Mouse (Mus musculus): ENCODE results near the gene Platr17. TPM values are rescaled to one million over a fixed set of nuclear protein-coding genes. Genes with fewer than 3 reads are reported as not detected.
"Not testable (repeated sequence)": the region's sequence is repeated elsewhere in the genome, so short reads cannot be mapped to it uniquely, and the experiment has no call there.

The Platr17 gene
- total RNA-seq (2015): 0.17 and 0.37 TPM in 2 replicates
- total RNA-seq (2017): 0.29 and 1.4 TPM in 2 replicates

DNA sequence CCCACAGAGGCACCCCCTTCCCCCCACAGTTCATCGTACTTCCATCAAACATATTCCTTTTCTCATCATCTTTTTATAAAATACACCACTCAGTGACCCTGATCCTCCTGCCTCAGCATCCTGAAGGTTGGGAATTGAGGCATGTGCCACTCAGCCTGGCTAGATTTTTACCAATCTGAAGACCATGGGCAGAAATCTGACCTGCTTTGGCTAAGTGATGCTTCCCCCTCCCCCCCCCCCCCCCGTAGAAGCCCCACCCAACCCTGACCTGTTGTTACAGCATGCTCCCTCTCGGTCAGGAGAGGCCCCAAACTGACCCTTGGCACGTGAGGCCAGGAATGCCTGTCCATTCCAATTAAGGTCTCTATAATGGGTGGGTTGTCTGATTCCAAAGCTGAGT, at the start of gene Platr17:
TSS of gene Platr17 (plus strand) at position 301 of the 400 bp plus-strand sequence.
- ATAC-seq (replicated peaks; ENCODE audit: poor library complexity): not testable (repeated sequence)

DNA sequence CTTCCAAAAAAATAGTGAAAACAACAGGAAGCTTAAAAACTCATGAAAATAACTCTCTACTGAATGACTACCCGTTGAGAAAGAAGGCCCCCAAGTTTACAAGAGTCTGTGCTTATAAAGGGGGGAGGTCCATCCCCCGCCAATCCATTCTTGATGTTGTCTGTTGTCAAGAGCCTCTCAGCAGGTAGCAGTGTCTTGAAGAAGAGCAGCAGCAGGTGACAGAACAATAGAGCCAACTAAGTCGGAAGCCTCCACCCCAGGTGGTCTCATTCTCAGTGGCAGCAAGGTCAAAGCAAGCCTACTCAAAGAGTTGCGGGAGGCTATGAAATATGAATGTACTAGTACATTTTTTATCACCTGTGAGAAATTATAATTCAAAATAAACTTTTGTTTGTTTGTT, 47.1 kb upstream of the Platr17 start:
- ATAC-seq (replicated peaks; ENCODE audit: poor library complexity): no peak

DNA sequence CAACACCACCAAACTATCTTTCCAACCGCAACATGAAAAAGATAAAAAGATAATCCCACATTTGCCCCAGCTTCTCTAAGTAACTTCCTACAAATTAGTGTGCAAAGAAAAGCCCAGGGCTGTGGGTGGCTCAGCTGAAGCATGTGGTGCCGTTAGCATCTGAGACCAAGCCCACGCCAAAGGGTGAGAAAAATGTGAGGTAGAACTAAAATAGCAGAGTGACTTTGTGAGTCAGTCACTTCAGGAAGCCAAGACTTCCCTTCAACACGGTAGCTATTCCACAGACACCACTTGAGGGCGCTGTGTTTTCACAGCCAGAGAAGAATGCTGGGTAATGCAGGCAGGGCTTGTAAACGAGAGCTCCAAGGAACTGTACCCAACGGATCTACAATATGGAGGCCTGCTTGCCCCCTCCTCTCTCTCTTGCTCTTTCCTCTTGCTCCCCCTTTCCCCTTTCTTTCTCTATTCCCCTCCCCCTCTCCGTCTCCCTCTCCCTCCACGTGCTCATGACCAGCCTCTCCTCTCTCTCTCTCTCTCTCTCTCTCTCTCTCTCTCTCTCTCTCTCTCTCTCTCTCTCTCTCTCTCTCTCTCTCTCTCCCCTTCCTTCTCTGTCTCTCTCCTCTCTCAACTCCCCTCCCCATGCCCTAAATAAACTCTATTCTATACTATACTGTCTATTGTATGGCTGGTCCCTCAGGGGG, 39.5 kb upstream of the Platr17 start:
- peak; percentile 100 for ATAC-seq (replicated peaks; ENCODE audit: poor library complexity)

DNA sequence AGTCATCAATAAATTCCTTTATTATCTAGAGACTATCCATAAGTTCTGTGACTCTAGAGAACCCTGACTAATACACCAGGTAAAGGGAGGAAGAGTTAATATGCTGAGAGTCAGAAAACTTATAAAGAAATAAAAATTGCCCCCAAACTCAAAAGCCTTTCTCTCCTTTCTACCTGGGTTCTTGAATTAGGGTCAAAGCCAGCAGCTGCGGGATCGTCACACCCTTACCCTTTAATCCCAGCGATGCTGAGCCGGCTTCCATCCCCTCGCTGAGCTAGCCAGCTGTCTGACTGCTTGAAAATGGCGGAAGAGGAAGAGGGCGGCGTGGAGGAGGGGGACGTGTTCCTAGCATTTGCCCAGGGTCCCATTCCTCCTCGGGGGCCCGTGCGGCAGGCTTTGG, 31.4 kb upstream of the Platr17 start, which contains the start of gene Gm7029:
TSS of gene Gm7029 (plus strand) at position 301 of the 400 bp plus-strand sequence.
- ATAC-seq (replicated peaks; ENCODE audit: poor library complexity): not testable (repeated sequence)

DNA sequence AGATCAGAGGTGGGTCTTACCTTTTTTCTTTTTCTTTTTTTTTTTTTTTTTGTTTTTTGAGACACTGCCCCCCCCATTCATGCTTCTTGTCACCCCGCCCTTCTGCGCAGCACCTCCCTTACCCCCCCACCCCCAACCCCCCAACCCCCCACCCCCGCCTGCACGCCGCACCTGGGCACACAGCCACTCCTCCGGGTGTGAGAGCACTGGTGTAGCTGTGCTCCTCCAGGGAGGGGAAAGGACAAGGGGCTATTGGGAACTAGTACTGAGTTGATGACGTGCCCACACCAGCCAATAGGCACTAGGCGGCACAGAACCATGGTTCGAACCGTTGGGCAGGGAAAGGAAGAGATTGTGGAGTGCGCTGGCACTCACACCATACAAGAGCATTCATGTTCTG, 30.5 kb upstream of the Platr17 start:
- no peak for ATAC-seq (replicated peaks; ENCODE audit: poor library complexity)

DNA sequence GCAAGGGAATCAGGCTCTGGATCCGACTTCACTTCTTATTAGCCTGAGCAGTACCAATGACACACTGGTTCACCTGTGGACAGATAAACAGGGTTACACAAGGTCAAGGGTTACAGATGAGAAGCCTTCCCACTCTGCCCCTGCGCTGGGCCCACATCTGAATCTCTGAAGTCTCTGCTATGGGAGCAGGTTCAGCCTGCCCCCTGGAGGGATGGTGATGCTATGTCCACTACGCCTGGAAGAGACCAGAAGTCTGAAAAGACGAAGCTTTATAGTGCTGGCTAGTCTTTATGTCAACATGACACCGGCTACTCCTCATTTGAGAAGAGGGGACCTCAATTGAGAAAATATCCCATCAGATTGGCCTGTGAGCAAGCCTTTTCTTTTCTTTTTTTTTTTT, 29.1 kb upstream of the Platr17 start:
- peak; percentile 64 for ATAC-seq (replicated peaks; ENCODE audit: poor library complexity)

DNA sequence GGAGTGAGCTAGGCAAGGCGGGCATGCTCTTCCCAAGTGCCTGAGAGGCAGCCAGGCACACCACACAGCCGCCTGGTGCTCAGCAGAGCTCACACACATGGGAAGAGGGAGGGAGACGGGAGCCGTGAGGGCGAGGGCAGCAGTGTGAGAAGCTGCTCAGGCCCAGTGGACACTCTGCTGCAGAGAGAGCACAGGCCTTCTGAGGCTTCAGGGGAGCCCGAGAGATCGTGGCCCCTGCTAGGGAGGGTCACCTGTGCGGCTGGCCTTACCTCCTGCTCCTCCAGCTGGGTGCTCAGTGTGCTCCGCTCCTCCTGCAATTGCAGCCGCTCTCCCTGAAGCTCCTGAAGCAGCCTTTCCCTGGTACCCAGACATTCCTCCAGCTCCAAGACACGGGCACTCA, 20.6 kb upstream of the Platr17 start:
- not testable (repeated sequence) for ATAC-seq (replicated peaks; ENCODE audit: poor library complexity)

DNA sequence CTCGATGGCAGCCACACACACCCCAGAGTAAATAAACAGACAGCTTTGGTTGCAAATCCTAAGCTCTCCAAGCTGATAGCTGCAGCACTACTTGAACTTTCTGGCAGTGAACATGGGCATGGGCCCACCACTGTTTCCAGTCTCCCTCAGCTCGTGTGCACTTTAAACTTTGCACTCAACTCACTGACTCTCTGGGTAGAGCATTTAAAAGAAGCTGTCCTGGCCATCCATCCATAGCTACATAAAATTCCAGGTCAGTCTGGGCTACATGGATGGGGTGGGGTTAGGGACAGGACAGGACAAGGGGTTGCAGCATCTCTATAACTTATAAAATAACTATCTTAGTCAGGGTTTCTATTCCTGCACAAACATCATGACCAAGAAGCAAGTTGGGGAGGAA, 17.1 kb upstream of the Platr17 start:
- not testable (repeated sequence) for ATAC-seq (replicated peaks; ENCODE audit: poor library complexity)

DNA sequence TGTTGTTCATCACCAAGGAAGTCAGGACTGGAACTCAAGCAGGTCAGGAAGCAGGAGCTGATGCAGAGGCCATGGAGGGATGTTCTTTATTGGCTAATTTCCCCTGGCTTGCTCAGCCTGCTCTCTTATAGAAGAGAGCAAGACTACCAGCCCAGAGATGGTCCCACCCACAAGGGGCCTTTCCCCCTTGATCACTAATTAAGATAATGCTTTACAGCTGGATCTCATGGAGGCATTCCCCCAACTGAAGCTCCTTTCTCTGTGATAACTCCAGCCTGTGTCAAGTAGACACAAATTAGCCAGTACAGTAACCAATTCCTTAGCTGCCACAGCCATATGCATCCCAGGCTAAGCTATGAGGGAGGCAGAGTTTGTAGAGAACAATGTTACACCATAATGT, 16.7 kb upstream of the Platr17 start:
- ATAC-seq (replicated peaks; ENCODE audit: poor library complexity): not testable (repeated sequence)

DNA sequence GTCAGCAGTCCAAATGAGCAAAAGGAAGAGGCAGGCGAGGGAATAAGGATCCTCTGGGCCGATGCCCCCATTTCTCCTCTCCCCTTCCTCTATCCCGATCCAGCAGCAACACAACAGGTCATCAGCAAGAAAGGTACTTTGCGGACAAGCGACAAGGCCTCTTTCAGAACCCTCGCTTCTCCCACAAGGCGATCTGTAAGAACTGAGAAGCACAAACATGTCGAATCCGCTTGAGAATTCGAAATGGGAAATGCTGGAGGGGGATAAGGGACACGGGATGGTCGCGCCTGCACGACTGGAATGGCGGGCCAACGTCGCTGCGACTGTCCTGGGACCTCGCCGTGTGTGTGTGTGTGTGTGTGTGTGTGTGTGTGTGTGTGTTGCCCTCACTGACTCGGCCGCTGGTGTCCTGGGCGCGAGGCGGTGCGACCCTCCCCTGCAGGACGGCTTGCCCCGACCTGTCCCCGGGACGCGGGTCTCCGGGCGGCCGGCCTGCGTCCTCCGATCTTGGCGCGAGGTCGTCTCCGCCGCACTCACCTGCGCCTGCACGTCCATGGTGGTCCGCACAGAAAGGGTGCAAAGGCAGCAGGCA, 14.9 kb upstream of the Platr17 start:
- ATAC-seq (replicated peaks; ENCODE audit: poor library complexity): not testable (repeated sequence)

DNA sequence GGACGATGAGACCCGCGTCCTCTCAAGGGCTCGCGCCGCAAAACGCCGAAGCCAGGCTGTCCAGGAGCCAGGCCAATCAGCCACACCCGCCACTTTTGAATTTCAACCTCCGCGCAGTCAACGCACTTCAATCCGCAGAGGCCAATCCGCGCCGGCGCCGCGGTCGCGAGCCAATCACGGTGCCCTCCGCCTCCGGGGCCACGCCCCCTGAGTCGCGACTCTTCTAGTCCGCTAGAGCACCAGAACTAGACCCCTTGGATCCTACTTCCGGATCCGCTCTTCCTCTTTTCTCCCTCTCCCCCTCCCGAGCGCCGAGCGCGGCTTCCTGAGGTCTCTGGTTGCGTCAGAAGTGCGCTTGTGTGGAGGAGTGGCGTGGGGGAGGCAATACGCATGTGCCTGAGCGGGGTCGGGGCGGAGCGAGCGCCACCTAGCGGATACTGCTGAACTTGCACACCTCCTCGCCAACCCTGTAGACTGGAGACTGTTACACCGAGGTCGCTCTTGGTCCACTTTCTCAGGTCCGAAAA, 14.3 kb upstream of the Platr17 start, which contains the start of gene Kifc1:
TSS of gene Kifc1 (minus strand) at position 129 of the 527 bp plus-strand sequence.
- peak; percentile 99 for ATAC-seq (replicated peaks; ENCODE audit: poor library complexity)

DNA sequence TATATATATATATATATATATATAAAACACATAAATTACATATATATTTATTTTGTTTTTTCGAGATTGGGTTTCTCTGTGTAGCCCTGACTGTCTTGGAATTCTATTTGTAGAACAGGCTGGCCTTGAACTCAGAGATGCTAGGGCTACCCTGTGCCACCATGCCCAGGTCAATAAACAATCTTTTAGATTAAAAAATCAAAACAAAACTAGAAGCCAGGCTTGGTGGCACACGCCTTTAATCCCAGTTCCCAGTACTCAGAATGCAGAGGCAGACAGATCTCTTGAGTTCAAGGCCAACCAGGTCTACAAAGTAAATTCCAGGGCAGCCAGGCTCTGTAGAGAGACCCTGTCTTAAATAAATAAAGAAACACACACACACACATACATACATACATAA, 13.6 kb upstream of the Platr17 start:
- ATAC-seq (replicated peaks; ENCODE audit: poor library complexity): no peak

DNA sequence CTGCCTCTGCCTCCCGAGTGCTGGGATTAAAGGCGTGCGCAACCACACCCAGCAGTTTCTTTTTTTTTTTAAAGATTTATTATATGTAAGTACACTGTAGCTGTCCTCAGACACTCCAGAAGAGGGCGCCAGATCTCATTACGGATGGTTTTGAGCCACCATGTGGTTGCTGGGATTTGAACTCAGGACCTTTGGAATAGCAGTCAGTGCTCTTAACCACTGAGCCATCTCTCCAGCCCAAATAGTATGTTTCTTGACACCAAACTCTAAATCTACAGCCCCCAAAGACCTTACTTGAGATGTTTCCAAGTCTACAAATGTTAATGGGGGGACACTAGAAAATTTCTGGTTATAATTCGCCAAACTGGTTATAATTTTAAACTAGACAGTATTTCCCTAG, 13.0 kb upstream of the Platr17 start:
- not testable (repeated sequence) for ATAC-seq (replicated peaks; ENCODE audit: poor library complexity)

DNA sequence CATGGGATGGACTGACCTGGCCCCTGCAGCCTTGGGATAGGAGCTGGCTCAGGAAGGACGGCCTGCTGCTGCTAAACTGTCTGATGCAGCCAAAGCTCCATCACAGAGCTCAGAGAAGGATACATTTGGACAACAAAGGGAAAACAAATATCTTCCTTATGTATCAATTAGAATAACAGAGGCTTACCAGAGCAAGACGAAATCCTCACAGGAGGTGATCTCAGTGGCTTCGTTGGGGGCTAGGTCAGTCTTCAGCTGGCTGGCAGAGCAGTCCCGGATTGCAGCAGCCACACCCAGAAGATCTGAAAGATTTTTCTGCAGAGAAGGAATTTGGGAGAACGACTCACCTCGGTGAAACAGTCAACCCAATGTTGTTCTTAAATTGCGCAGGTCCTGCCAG, 12.5 kb upstream of the Platr17 start:
- ATAC-seq (replicated peaks; ENCODE audit: poor library complexity): no peak

DNA sequence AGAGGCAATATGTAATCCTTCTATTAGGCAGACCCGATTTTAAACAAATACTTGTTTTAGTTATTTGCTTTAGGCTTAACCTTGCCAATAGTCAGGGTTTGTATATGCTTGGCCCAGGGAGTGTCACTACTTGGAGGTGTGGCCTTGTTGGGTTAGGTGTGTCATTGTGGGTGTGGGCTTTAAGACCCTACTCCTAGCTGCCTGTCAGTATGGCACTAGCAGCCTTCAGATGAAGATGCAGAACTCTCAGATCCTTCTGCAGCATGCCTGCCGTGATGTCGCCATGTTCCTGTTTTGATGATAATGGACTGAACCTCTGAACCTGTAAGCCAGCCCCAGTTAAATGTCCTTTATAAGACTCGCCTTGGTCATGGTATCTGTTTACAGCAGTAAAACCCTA, 11.9 kb upstream of the Platr17 start:
- not testable (repeated sequence) for ATAC-seq (replicated peaks; ENCODE audit: poor library complexity)

DNA sequence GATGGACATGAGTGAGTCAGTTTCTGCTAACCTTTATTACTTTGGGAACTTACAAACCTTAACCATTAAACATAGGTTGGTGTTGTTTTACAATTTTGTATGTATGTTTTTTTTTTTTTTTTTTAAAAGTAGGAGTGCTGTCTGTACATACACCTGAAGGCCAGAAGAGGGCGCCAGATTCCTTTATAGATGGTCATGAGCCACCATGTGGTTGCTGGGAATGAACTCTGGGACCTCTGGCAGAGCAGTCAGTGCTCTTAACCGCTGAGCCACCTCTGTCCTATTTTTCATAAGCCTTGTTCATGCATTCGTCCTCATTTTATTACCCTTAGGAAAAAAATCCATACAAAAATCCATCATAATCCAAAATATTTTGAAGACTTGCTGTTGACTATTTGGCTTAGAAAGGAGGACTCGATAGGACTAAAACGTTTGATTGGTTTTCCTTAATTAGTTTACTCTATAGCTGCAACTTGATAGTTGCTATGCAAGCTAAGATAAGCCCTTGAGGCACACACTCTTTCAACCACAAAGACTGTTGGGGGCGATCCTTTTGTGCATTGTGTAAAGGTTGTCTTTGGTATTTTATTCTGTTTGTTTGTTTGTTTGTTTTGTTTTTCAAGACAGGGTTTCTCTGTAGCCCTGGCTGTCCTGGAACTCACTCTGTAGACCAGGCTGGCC, 7.7 kb upstream of the Platr17 start:
- ATAC-seq (replicated peaks; ENCODE audit: poor library complexity): peak; percentile 62

DNA sequence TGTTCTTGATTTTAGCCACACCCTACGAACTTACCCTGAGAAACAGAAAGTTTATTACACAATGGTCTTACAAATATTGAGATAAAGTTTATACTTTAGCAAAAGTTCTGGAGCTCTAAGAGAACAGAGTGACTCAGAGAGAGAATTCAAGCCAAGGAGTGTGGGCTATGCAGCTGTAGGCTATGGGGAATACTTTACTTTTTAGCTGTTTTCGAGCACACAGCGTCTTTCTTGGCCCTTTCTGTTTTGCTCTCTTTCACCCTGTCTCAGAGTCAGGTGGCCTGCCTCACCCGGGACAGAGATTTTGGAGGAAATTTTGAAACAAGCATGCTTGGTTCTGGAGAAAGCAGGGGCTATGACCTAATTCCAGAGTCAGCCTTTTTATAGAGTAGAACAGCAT, 6.7 kb upstream of the Platr17 start:
- not testable (repeated sequence) for ATAC-seq (replicated peaks; ENCODE audit: poor library complexity)

DNA sequence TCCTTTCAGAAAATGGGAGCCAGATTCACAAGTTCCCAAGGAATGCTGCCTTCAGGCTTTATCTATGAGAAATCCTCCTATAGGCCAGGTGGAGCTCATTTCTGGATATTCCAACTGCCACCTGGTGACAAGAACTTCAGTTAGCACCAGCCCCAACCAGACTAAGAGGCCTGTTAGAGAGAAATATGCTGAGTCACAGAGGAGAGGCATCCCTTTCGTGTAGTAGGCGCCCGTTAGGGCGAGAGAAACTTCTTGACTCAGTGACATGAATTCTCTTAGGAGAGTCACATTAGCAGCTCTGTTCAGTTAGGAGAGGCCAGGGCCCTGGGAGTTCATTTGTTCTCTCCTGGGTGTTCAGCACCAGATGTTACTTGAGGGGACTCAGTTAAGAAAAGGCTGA, 5.3 kb upstream of the Platr17 start:
- ATAC-seq (replicated peaks; ENCODE audit: poor library complexity): peak; percentile 63

DNA sequence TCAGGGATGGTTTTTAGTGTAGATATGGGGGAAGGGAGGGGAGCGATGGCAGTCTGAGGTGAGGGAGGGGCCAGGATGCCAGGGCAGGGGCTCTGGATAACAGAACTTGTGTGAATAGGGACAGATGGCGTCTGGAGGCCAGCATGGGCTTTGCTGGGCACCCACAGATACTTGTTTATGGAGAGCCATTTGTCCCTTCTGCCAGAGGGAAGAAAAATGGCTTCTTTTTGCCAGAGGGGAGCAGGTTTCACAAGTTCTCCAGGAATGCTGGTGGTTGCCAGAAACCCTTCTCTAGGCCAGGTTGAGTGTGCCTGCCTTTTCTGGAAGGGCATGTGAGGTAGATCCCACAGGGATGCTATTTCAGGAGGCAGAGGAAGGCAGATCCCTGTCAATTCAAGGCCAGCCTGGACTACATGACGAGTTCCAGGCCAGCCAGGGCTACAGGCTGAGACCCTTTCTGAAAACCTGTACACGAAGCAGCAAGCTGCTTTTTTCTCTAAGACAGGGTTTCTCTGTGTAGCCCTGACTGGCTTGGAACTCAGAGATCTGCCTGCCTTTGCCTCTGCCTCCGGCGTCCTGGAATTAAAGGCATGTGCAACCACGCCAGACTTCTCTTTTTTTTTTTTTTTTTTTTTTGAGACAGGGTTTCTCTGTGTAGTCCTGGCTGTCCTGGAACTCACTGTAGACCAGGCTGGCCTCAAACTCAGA, 4.5 kb upstream of the Platr17 start:
- ATAC-seq (replicated peaks; ENCODE audit: poor library complexity): no peak

DNA sequence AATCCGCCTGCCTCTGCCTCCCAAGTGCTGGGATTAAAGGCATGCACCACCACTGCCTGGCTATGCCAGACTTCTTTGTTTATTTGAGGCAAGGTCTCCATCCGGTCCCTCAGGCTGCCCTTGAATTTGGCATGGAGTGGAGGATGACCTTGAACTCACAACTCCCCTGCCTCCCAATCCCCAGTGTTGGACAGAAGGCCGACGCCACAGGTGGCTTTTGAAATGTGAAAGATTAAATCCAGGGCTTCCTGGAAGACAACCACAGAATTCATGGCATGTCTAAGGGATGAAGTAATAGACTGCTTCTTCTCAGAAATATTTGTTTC, 4.0 kb upstream of the Platr17 start:
- ATAC-seq (replicated peaks; ENCODE audit: poor library complexity): no peak

DNA sequence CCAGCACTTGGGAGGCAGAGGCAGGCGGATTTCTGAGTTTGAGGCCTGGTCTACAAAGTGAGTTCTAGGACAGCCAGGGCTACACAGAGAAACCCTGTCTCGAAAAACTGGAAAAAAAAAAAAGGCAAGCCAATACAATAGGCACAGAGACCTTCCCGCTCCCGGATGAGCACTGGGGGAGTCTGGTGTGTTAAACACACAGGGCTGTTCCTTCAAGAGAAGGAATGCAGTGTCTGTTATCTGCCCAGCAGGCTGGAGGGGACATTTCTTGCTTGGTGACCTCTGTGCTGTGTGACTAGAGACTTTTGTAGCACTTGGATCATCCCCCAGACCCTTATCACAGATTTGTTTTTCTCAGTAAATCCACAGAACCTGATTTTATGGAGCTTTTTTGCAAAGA, 3.3 kb upstream of the Platr17 start:
- ATAC-seq (replicated peaks; ENCODE audit: poor library complexity): no peak

Measured in megakaryocyte progenitor cell, adult 5-6 weeks (primary cell).